Mouse (Mus musculus): ENCODE results near the gene Klf12. TPM values are rescaled to one million over a fixed set of nuclear protein-coding genes. Genes with fewer than 3 reads are reported as not detected.
A peak's percentile ranks its signal among the peaks of the same experiment; 100 is the strongest.

The Klf12 gene
- 53.6 and 61.1 TPM in 2 replicates for total RNA-seq (2014; rRNA removed)
- 23.0 and 26.7 TPM in 2 replicates for polyA plus RNA-seq (2015; fragmentation: Nextera tagmentation; extraction: Ambion mirVana)

GRCm38 (mm10) chr14:100284119-100284860, at the start of gene Klf12:
TSS of gene Klf12 (minus strand) at chr14:100284679.
- Histone ChIP-seq H3K27ac (ENCODE audit: low read depth, low read length) (peak within 1 kb of the TSS; percentile 96), H3K9ac (replicated peaks; ENCODE audit: low read length, poor library complexity, severe bottlenecking) (peak within 1 kb of the TSS; percentile 80), H3K4me3 (ENCODE audit: low read depth, low read length) (peak within 1 kb of the TSS; percentile 54), H3K9me3 (ENCODE audit: low read length) (no peaks in the 10 kb centered on the region), H3K36me3 (ENCODE audit: insufficient read depth, low read length) (no peaks in the 10 kb centered on the region), H3K27me3 (ENCODE audit: insufficient read depth, low read length) (no peaks in the 10 kb centered on the region), H3K4me2 (ENCODE audit: low read depth, low read length, poor library complexity, severe bottlenecking) (peak within 1 kb of the TSS; percentile 84), H3K4me1 (ENCODE audit: insufficient read depth, low read length) (no peaks in the 10 kb centered on the region)
- ATAC-seq (ENCODE audit: low FRiP score) (peak; percentile 86), DNase-seq (ENCODE audit: low spot score) (peak; percentile 87)
- under 1% methylated on average over 35 of the region's 40 CpGs for WGBS
- TF ChIP-seq CTCF (IDR thresholded peaks at IDR 0.05), result no peak

GRCm38 (mm10) chr14:100333369-100333768, 48.9 kb upstream of the Klf12 start:
- no peaks in the 10 kb centered on the region for H3K9me3 ChIP-seq (ENCODE audit: low read length)
- no peak overlapping the region for H3K9ac ChIP-seq (replicated peaks; ENCODE audit: low read length, poor library complexity, severe bottlenecking)
- no peaks in the 10 kb centered on the region for H3K4me1 ChIP-seq (ENCODE audit: insufficient read depth, low read length)
- H3K27me3 ChIP-seq (ENCODE audit: insufficient read depth, low read length), result no peaks in the 10 kb centered on the region
- no peak overlapping the region for H3K27ac ChIP-seq (ENCODE audit: low read depth, low read length)
- DNase-seq (ENCODE audit: low spot score), result no peak
- no peak overlapping the region for H3K4me2 ChIP-seq (ENCODE audit: low read depth, low read length, poor library complexity, severe bottlenecking)
- no peak overlapping the region for H3K4me3 ChIP-seq (ENCODE audit: low read depth, low read length)
- no peak for ATAC-seq (ENCODE audit: low FRiP score)
- H3K36me3 ChIP-seq (ENCODE audit: insufficient read depth, low read length), result no peaks in the 10 kb centered on the region
- WGBS, result 73% methylated on average over 2 of the region's 2 CpGs
- TF ChIP-seq CTCF (IDR thresholded peaks at IDR 0.05), result no peak

DNA sequence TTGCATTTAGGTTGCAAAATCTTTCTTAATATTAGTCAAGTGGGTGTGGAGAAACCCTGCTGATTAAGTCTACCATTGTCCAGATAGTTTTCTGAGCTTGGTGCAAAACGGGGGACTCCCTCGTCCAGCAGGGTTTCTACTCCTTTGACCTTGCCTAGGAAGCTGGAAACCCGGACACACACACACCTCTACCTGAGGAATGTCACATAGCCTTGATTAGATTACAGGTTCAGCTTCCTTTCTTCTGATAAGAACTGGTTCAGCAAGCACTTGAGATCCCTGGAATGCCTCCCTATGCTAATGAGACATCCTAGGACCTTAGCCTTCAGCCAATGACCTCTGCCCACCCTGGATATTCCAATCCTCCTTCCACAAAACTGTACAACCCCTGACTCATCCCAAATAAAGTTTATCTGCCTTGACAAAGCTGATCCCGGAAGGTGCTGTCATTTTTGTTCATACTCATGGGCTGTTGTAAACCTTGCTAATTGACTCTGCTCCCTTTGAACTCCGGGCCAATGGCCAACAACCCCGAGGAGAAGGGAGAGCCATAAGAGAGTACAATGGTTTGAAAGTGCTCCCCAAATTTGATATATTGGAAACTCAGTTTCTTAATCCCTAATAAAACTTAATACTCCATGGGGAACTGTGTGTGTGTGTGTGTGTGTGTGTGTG, 44.3 kb upstream of the Klf12 start:
- Histone ChIP-seq H3K4me2 (ENCODE audit: low read depth, low read length, poor library complexity, severe bottlenecking) (no peak overlapping the region), H3K27ac (ENCODE audit: low read depth, low read length) (no peak overlapping the region), H3K27me3 (ENCODE audit: insufficient read depth, low read length) (no peaks in the 10 kb centered on the region), H3K9me3 (ENCODE audit: low read length) (no peaks in the 10 kb centered on the region), H3K4me1 (ENCODE audit: insufficient read depth, low read length) (no peaks in the 10 kb centered on the region), H3K4me3 (ENCODE audit: low read depth, low read length) (no peak overlapping the region), H3K9ac (replicated peaks; ENCODE audit: low read length, poor library complexity, severe bottlenecking) (no peak overlapping the region), H3K36me3 (ENCODE audit: insufficient read depth, low read length) (no peaks in the 10 kb centered on the region)
- TF ChIP-seq CTCF (IDR thresholded peaks at IDR 0.05), result no peak
- ATAC-seq (ENCODE audit: low FRiP score), result no peak
- DNase-seq (ENCODE audit: low spot score), result no peak
- 79% methylated on average over 6 of the region's 6 CpGs for WGBS

DNA sequence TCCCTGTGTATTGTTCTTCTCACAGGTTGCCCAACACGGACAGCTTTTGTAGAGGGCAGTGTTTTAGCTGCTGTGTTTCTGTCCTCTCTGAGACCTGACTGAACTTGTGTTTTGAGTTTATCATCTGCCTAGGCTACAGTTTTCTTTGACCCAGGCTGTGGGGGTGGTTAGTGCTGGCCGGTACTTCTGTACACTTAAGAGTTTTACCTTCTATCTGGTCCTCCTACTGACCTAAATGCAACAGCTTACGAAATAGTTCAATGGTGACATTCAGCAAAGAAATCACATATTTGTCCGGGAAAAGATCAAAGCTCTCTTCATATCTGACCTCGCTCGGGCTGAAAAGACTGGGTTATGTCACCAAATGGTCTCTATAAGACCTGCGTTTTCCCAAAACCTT, 39.8 kb upstream of the Klf12 start:
- ATAC-seq (ENCODE audit: low FRiP score) (no peak), DNase-seq (ENCODE audit: low spot score) (no peak)
- Histone ChIP-seq H3K27me3 (ENCODE audit: insufficient read depth, low read length) (no peaks in the 10 kb centered on the region), H3K4me2 (ENCODE audit: low read depth, low read length, poor library complexity, severe bottlenecking) (no peak overlapping the region), H3K4me1 (ENCODE audit: insufficient read depth, low read length) (no peaks in the 10 kb centered on the region), H3K27ac (ENCODE audit: low read depth, low read length) (no peak overlapping the region), H3K4me3 (ENCODE audit: low read depth, low read length) (no peak overlapping the region), H3K9me3 (ENCODE audit: low read length) (0 out of 2 replicates have a peak, but pooled peaks cover 2% of the 10 kb centered on the region), H3K9ac (replicated peaks; ENCODE audit: low read length, poor library complexity, severe bottlenecking) (no peak overlapping the region), H3K36me3 (ENCODE audit: insufficient read depth, low read length) (no peaks in the 10 kb centered on the region)
- 90% methylated on average over 7 of the region's 7 CpGs for WGBS
- TF ChIP-seq CTCF (IDR thresholded peaks at IDR 0.05), result no peak

- Histone ChIP-seq H3K9me3 (ENCODE audit: low read length) (0 out of 2 replicates have a peak, but pooled peaks cover 2% of the 10 kb centered on the region), H3K36me3 (ENCODE audit: insufficient read depth, low read length) (no peaks in the 10 kb centered on the region), H3K27me3 (ENCODE audit: insufficient read depth, low read length) (no peaks in the 10 kb centered on the region), H3K27ac (ENCODE audit: low read depth, low read length) (no peak overlapping the region), H3K9ac (replicated peaks; ENCODE audit: low read length, poor library complexity, severe bottlenecking) (no peak overlapping the region), H3K4me3 (ENCODE audit: low read depth, low read length) (no peak overlapping the region), H3K4me1 (ENCODE audit: insufficient read depth, low read length) (no peaks in the 10 kb centered on the region), H3K4me2 (ENCODE audit: low read depth, low read length, poor library complexity, severe bottlenecking) (no peak overlapping the region)
- WGBS, result 96% methylated on average over 6 of the region's 6 CpGs
- ATAC-seq (ENCODE audit: low FRiP score) (no peak), DNase-seq (ENCODE audit: low spot score) (no peak)
- no peak for TF ChIP-seq CTCF (IDR thresholded peaks at IDR 0.05)
These were observed 37.5 kb upstream of the Klf12 start for GRCm38 (mm10) chr14:100322012-100322411.

GRCm38 (mm10) chr14:100316780-100317179, 32.3 kb upstream of the Klf12 start:
- H3K4me2 ChIP-seq (ENCODE audit: low read depth, low read length, poor library complexity, severe bottlenecking), result no peak overlapping the region
- H3K27ac ChIP-seq (ENCODE audit: low read depth, low read length), result no peak overlapping the region
- no peaks in the 10 kb centered on the region for H3K4me1 ChIP-seq (ENCODE audit: insufficient read depth, low read length)
- no peak overlapping the region for H3K9ac ChIP-seq (replicated peaks; ENCODE audit: low read length, poor library complexity, severe bottlenecking)
- no peak for ATAC-seq (ENCODE audit: low FRiP score)
- 72% methylated on average over 4 of the region's 4 CpGs for WGBS
- H3K27me3 ChIP-seq (ENCODE audit: insufficient read depth, low read length), result no peaks in the 10 kb centered on the region
- DNase-seq (ENCODE audit: low spot score), result no peak
- H3K4me3 ChIP-seq (ENCODE audit: low read depth, low read length), result no peak overlapping the region
- no peaks in the 10 kb centered on the region for H3K9me3 ChIP-seq (ENCODE audit: low read length)
- TF ChIP-seq CTCF (IDR thresholded peaks at IDR 0.05), result no peak
- no peaks in the 10 kb centered on the region for H3K36me3 ChIP-seq (ENCODE audit: insufficient read depth, low read length)
